Mouse (Mus musculus) adrenal gland, postnatal 36 days (tissue): ENCODE results near the gene Ybx3. TPM values are rescaled to one million over a fixed set of nuclear protein-coding genes. Genes with fewer than 3 reads are reported as not detected.

ENCODE experiments used
- DNase-seq, 2 experiments: peaks; one replicate each; pipeline ENCODE4 v3.0.0; 2021; ENCODE audit warnings: mixed read lengths in 1 of 2
- total RNA-seq, 2 experiments: library from RNA; stranded (reverse); gene quantifications; 2 replicates each; pipeline ENCODE4 v1.2.3; 2021

Gene Ybx3
- total RNA-seq, 2 experiments from 2014 or later, result 200 to 230 TPM

GRCm38 (mm10) chr6:131385469-131385868 is 2.8 kb downstream of the Ybx3 start:
- no peak for DNase-seq

- DNase-seq, result peak; percentile 4 to 6
These were observed 4.5 kb downstream of the Ybx3 start for GRCm38 (mm10) chr6:131383713-131384330.

- peak; percentile 51 to 54 for DNase-seq
These were observed 5.3 kb downstream of the Ybx3 start for GRCm38 (mm10) chr6:131382984-131383337.

GRCm38 (mm10) chr6:131382232-131382983 is 5.9 kb downstream of the Ybx3 start:
- peak; percentile 67 to 70 for DNase-seq

GRCm38 (mm10) chr6:131378858-131379428 is 9.3 kb downstream of the Ybx3 start:
- peak in 1 of 2 experiments; percentile 2 for DNase-seq

- no peak for DNase-seq
These were observed 10.9 kb downstream of the Ybx3 start for GRCm38 (mm10) chr6:131377378-131377777.

- DNase-seq, result no peak
These were observed 13.5 kb downstream of the Ybx3 start for GRCm38 (mm10) chr6:131374594-131375340.

- DNase-seq, result no peak
These were observed 15.1 kb downstream of the Ybx3 start for GRCm38 (mm10) chr6:131373160-131373559.

- no peak for DNase-seq
These were observed 17.5 kb downstream of the Ybx3 start for GRCm38 (mm10) chr6:131370767-131371166.

GRCm38 (mm10) chr6:131369866-131370616 is 18.2 kb downstream of the Ybx3 start:
- peak; percentile 12 to 20 for DNase-seq

- peak in 1 of 2 experiments; percentile 36 for DNase-seq
These were observed 21.2 kb downstream of the Ybx3 start for GRCm38 (mm10) chr6:131367101-131367500.

GRCm38 (mm10) chr6:131364353-131364752 is 23.9 kb downstream of the Ybx3 start:
- DNase-seq, result no peak

- no peak for DNase-seq
These were observed 25.1 kb downstream of the Ybx3 start for GRCm38 (mm10) chr6:131362987-131363765.

- peak in 1 of 2 experiments; percentile 4 for DNase-seq
These were observed 27.6 kb downstream of the Ybx3 start for GRCm38 (mm10) chr6:131360693-131361092.

GRCm38 (mm10) chr6:131359543-131359942 is 28.7 kb downstream of the Ybx3 start:
- DNase-seq, result no peak

GRCm38 (mm10) chr6:131354913-131355312 is 33.4 kb downstream of the Ybx3 start:
- DNase-seq, result no peak

- DNase-seq, result peak; percentile 77 to 84
These were observed 34.8 kb downstream of the Ybx3 start, which contains the start of gene Styk1 for GRCm38 (mm10) chr6:131353352-131353919. Gene Styk1 (minus strand): TSS chr6:131353597.

- no peak for DNase-seq
These were observed 41.2 kb downstream of the Ybx3 start for GRCm38 (mm10) chr6:131347026-131347425.

GRCm38 (mm10) chr6:131344346-131344745 is 43.9 kb downstream of the Ybx3 start:
- peak in 1 of 2 experiments; percentile 5 for DNase-seq

GRCm38 (mm10) chr6:131340082-131340481 is 48.2 kb downstream of the Ybx3 start:
- no peak for DNase-seq

- no peak for DNase-seq
These were observed 49.0 kb downstream of the Ybx3 start for GRCm38 (mm10) chr6:131339309-131339708.
